Mouse (Mus musculus): ENCODE measurements around the gene Anxa6. TPM values are rescaled to one million over a fixed set of nuclear protein-coding genes. Genes with fewer than 3 reads are reported as not detected.
"Not testable (repeated sequence)": the region's sequence is repeated elsewhere in the genome, so short reads cannot be mapped to it uniquely, and the experiment has no call there.

Anxa6 gene
- polyA plus RNA-seq, 1 experiment from 2014 or later: 333 TPM

DNA sequence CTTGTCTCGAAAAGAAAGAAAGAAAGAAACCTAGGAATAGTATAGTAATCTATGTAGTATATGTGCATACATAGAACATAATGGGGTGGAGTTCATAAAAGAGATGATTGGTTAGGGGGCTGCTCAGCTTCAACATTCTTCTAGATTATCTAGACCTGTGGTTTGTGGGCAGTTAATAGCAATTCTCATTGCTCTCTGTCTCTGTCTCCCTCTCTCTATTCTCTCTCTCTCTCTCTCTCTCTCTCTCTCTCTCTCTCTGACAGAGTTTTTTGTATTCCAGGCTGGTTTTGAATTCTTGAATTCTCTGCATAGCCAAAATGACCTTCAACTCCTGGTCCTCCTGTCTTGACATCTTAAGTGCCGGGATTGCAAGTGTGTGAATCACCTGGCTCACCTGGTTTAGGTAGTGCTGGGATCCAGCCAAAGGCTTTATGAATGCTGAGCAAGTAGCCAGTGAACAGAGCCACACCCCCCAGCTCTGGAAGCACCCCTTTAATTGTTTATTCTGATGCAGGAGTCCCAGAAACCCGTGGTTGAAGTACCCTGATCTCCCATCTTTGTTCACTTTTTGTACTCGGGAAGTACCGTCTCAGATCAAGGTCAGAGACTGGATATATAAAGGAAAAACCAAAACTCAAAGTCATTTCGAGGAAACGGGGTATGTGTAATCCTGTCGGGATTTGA is 61.7 kb downstream of the Anxa6 start:
- ATAC-seq: no peak
- CTCF ChIA-PET: interaction anchor here (1.5 kb wide), 1 partner anchor 42 kb away, joined by 5 read pairs; no protein-coding TSS in a partner anchor
- in situ Hi-C loops (cut with MboI; ENCODE audit: low pct_unique_long_range_greater_than_20kb): no loop called here
- no peak for TF ChIP-seq CTCF (IDR thresholded peaks at IDR 0.05)
- POLR2A ChIA-PET: interaction anchor here (0.6 kb wide), 1 partner anchor 29 kb away, joined by 5 read pairs; no protein-coding TSS in a partner anchor
- no peaks in the 10 kb centered on the region for H3K27me3 ChIP-seq
- no peak for DNase-seq (ENCODE audit: low read depth, low spot score)

DNA sequence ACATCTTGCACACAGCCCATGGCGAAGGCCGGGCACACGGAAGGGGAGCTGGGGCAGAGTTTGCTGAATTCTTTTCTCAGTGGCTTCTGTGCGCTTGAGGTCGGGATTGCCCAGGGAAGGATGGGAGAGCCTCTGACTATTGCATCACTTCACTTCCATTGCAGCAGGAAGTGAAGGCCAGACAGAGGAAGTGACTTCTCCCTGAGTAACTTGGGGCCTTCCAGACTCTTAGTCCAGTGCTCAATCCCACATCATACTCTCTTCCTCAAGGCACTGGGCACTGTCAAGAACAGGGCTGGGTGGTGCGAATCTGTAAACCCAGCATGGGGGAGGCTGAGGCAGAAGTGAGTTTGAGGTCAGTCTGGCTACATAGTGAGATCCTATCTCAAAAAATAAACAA is 68.0 kb downstream of the Anxa6 start:
- ChIA-PET CTCF (interaction anchor here (1.3 kb wide), 1 partner anchor 37 kb away, joined by 4 read pairs; no protein-coding TSS in a partner anchor), POLR2A (no interaction called here)
- DNase-seq (ENCODE audit: low read depth, low spot score): no peak
- TF ChIP-seq CTCF (IDR thresholded peaks at IDR 0.05): no peak
- ATAC-seq: no peak
- in situ Hi-C loops (cut with MboI; ENCODE audit: low pct_unique_long_range_greater_than_20kb): no loop called here
- H3K27me3 ChIP-seq: no peaks in the 10 kb centered on the region

GRCm38 (mm10) chr11:54962810-54963209 is 70.4 kb downstream of the Anxa6 start, which contains the start of gene Tnip1:
TSS of gene Tnip1 (minus strand) at chr11:54962917.
- no peak for DNase-seq (ENCODE audit: low read depth, low spot score)
- no peaks in the 10 kb centered on the region for H3K27me3 ChIP-seq
- in situ Hi-C loops (cut with MboI; ENCODE audit: low pct_unique_long_range_greater_than_20kb): no loop called here
- TF ChIP-seq CTCF (IDR thresholded peaks at IDR 0.05): no peak
- ChIA-PET POLR2A (no interaction called here), CTCF (interaction anchor here (1.0 kb wide), 1 partner anchor 8 kb away, joined by 3 read pairs; no protein-coding TSS in a partner anchor)
- ATAC-seq: no peak

DNA sequence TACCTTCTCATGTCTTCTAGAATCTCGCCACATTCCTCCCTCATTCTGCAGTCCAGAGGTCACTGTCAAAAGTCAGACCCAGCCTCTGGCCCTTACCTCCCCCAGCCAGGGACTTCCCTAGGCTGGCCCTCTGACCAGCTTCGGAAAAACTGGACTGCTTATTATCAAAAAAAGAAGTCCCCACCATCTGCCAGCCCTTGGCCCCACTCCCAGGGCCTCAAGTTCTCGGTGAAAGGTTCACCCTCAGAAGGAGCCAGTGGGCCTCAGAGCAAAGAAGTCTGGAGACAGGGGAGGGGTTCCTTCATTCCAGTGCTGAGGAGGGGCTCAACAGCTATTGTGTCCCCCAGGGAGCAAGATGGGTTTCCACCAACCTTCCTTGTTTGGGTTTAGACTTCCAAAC is 71.3 kb downstream of the Anxa6 start:
- DNase-seq (ENCODE audit: low read depth, low spot score) (no peak), ATAC-seq (no peak)
- ChIA-PET POLR2A (no interaction called here), CTCF (interaction anchor here (1.0 kb wide), 1 partner anchor 13 kb away, joined by 3 read pairs; no protein-coding TSS in a partner anchor)
- no peak for TF ChIP-seq CTCF (IDR thresholded peaks at IDR 0.05)
- no peaks in the 10 kb centered on the region for H3K27me3 ChIP-seq
- in situ Hi-C loops (cut with MboI; ENCODE audit: low pct_unique_long_range_greater_than_20kb): no loop called here

GRCm38 (mm10) chr11:54961164-54961850 is 71.9 kb downstream of the Anxa6 start:
- POLR2A ChIA-PET: interaction anchor here (0.9 kb wide), 1 partner anchor 19 kb away, joined by 3 read pairs; no protein-coding TSS in a partner anchor
- no peak for TF ChIP-seq CTCF (IDR thresholded peaks at IDR 0.05)
- in situ Hi-C loops (cut with MboI; ENCODE audit: low pct_unique_long_range_greater_than_20kb): no loop called here
- H3K27me3 ChIP-seq: no peaks in the 10 kb centered on the region
- CTCF ChIA-PET: interaction anchor here (0.8 to 1.0 kb wide), 2 partner anchors 12 to 14 kb away, joined by 3 read pairs; no protein-coding TSS in a partner anchor
- ATAC-seq (no peak), DNase-seq (ENCODE audit: low read depth, low spot score) (no peak)

GRCm38 (mm10) chr11:54960251-54960650 is 73.0 kb downstream of the Anxa6 start:
- POLR2A ChIA-PET: interaction anchor here (0.7 kb wide), 1 partner anchor 29 kb away, joined by 3 read pairs; no protein-coding TSS in a partner anchor
- CTCF ChIA-PET: interaction anchor here (0.9 to 1.5 kb wide), 2 partner anchors 24 to 29 kb away, joined by 3 to 4 read pairs; no protein-coding TSS in a partner anchor
- no peak for DNase-seq (ENCODE audit: low read depth, low spot score)
- in situ Hi-C loops (cut with MboI; ENCODE audit: low pct_unique_long_range_greater_than_20kb): no loop called here
- TF ChIP-seq CTCF (IDR thresholded peaks at IDR 0.05): no peak
- H3K27me3 ChIP-seq: no peaks in the 10 kb centered on the region
- no peak for ATAC-seq

- POLR2A ChIA-PET: no interaction called here
- no peak for TF ChIP-seq CTCF (IDR thresholded peaks at IDR 0.05)
- in situ Hi-C loops (cut with MboI; ENCODE audit: low pct_unique_long_range_greater_than_20kb): no loop called here
- no peak for DNase-seq (ENCODE audit: low read depth, low spot score)
- CTCF ChIA-PET: interaction anchor here (1.5 to 1.6 kb wide), 2 partner anchors 12 to 26 kb away, joined by 3 to 4 read pairs; no protein-coding TSS in a partner anchor
- ATAC-seq: no peak
- no peaks in the 10 kb centered on the region for H3K27me3 ChIP-seq
Measured at GRCm38 (mm10) chr11:54958571-54959073, 74.6 kb downstream of the Anxa6 start.

- H3K27me3 ChIP-seq; DNase-seq (ENCODE audit: low read depth, low spot score); in situ Hi-C loops (cut with MboI; ENCODE audit: low pct_unique_long_range_greater_than_20kb); ATAC-seq; POLR2A ChIA-PET: not testable (repeated sequence)
- CTCF ChIA-PET: interaction anchor here (1.6 to 2.3 kb wide), 2 partner anchors 13 to 27 kb away, joined by 3 to 6 read pairs; no protein-coding TSS in a partner anchor
Measured at GRCm38 (mm10) chr11:54957708-54958107, 75.5 kb downstream of the Anxa6 start.

- CTCF ChIA-PET: interaction anchor here (0.8 to 2.3 kb wide), 2 partner anchors 14 to 27 kb away, joined by 3 to 6 read pairs; no protein-coding TSS in a partner anchor
- DNase-seq (ENCODE audit: low read depth, low spot score) (no peak), ATAC-seq (no peak)
- in situ Hi-C loops (cut with MboI; ENCODE audit: low pct_unique_long_range_greater_than_20kb): no loop called here
- no peaks in the 10 kb centered on the region for H3K27me3 ChIP-seq
- TF ChIP-seq CTCF (IDR thresholded peaks at IDR 0.05): no peak
- POLR2A ChIA-PET: interaction anchor here (0.6 to 1.3 kb wide), 2 partner anchors 17 to 20 kb away, joined by 4 to 6 read pairs; no protein-coding TSS in a partner anchor
Measured at GRCm38 (mm10) chr11:54956912-54957311, 76.3 kb downstream of the Anxa6 start.

GRCm38 (mm10) chr11:54955735-54956480 is 77.3 kb downstream of the Anxa6 start:
- ChIA-PET POLR2A (interaction anchor here (0.5 to 1.4 kb wide), 4 partner anchors 13 to 31 kb away, joined by 3 to 4 read pairs (median 4); no protein-coding TSS in a partner anchor), CTCF (interaction anchor here (1.9 to 2.3 kb wide), 2 partner anchors 28 to 29 kb away, joined by 4 to 6 read pairs; no protein-coding TSS in a partner anchor)
- no peak for TF ChIP-seq CTCF (IDR thresholded peaks at IDR 0.05)
- peak; percentile 80 for DNase-seq (ENCODE audit: low read depth, low spot score)
- ATAC-seq: peak; percentile 97
- no peaks in the 10 kb centered on the region for H3K27me3 ChIP-seq
- in situ Hi-C loops (cut with MboI; ENCODE audit: low pct_unique_long_range_greater_than_20kb): no loop called here

- ATAC-seq; in situ Hi-C loops (cut with MboI; ENCODE audit: low pct_unique_long_range_greater_than_20kb); H3K27me3 ChIP-seq; DNase-seq (ENCODE audit: low read depth, low spot score): not testable (repeated sequence)
- CTCF ChIA-PET: interaction anchor here (1.9 to 2.3 kb wide), 2 partner anchors 29 kb away, joined by 4 to 6 read pairs; no protein-coding TSS in a partner anchor
- POLR2A ChIA-PET: interaction anchor here (0.5 to 1.4 kb wide), 3 partner anchors 13 to 31 kb away, joined by 3 to 4 read pairs (median 3); no protein-coding TSS in a partner anchor
Measured at GRCm38 (mm10) chr11:54955400-54955734, 77.9 kb downstream of the Anxa6 start.

Measured in Patski (cell line).